Mouse (Mus musculus) forelimb bud, embryonic 11.5 days (tissue): ENCODE measurements around the gene Prom2.

Experiments used
- DNase-seq: peaks from one replicate; pipeline ENCODE4 v3.0.0-alpha.2; 2012; ENCODE audit warnings: low read depth, low spot score

The Prom2 gene

DNA sequence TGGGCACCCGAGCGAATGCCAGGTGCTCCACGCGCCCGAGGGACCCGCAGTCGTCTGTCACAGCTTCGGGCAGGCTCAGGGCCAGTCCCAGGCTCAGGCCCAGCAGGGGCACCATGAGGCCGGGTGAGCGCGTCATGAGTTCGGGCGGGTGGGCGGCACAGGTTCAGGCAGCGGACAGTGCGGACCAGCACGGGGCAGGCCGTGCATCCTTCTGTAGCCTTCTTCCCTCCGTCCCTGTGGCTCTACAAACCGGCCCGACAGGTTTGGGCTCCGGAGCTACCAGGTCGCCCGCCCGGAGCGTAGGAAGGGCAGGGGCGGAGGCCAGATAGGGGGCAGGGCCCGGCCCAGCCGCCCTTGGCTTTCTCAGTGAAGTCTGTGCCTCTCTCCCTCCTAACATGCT lies at the start of gene Prom2:
TSS of gene Prom2 (minus strand) at position 283 of the 400 bp plus-strand sequence.
- no peak for DNase-seq

DNA sequence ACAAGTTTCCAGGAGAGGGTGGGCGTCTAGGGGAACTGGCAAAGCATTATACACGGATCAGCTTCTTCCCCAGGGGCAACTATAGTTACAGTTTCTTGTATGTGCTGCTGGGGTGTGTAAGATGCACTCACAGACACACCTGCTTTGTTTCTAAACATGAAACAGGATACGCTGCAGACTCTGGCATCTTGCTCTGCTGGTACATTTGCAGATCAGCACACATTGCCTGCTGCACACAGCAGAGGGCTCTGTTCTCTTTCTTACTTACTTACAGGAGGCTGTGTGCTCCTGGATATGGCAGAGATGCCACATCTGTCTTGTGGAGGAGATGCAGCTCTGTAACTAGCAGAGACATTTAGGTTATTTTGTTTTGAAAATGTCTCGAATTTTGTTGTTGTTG lies 49.6 kb upstream of the Prom2 start:
- DNase-seq: no peak

- no peak for DNase-seq
These were observed 48.9 kb upstream of the Prom2 start for GRCm38 (mm10) chr2:127590204-127590603.

DNA sequence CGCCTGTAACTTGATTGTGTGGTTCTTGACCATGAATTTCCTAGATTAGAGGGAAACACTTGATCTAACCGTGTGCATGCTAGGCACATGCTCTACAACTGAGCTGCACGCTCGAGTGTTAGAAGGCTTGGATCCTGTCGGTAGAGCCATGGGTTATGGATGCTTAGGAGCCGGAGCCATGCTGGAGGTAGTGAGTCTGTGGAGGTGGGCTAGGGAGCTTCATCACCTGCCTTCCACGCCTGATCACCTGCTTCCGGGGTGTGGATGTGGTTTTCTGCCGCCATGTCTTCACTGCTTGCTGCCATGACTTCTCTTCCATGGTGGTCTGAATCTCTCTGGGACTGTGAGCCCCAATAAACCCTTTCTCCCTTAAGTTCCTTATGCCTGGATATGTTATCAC lies 47.6 kb upstream of the Prom2 start:
- DNase-seq: no peak

DNA sequence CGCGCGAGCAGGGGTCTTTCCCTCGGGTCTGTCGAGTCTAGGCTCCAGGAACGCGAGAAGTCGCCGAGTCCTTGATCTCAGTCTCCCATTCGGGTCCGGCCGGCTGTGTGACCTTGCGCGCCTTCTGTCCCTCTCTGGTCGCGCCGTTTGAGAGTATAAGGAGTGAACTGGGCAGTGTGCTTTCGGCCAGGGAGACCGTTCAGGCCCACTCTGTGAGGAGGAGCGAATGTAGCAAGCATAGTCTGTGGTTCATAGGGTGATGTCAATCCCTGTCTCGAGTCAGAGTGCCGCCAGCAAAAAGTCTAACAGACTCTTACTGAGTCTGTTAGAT lies 46.2 kb upstream of the Prom2 start:
- DNase-seq: no peak

DNA sequence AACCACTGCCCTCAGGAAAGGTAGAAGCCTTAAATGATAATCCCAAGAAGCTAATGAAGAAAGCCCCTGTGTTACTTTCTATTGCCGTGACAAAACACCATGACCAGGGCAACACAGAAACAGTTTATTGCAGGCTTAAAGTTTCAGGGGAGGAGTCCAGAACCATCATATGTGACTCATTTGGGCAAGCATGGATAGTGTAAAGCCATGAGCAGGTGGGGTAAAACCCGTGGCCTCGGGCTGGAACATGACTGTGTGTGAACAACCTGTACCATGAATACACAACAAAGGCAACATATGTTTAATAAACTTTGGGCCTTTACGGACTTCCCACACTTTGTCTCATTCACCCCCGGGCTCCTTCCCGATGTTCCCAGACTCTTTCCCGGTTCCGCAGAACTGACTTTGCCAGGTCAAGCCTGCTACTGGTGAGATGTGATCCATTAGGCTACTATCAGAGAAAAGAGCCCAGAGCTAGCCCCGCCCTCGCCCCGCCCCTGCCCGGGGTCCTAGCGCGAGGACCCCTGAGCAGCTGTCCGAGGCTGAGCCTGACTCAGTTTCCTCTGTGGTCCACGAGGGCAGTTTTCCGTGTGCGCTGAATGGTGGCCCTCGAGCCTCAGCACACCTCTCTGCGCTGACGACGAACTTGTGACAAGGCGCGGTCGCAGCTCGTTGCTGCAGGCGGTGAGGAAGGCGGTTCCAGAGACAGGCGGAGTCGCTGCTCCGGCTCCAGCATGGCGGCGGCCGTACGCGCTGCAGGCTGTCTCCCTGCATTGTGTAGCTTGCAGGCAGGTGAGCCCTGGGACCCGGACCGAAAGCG lies 45.6 kb upstream of the Prom2 start, which contains the start of the genes Zfp661 and Mrps5:
TSS of gene Zfp661 (minus strand) at position 401 of the 820 bp plus-strand sequence.
TSS of gene Mrps5 (plus strand) at position 529 of the 820 bp plus-strand sequence.
- DNase-seq: peak; percentile 69

- DNase-seq: peak; percentile 95
These were observed 43.2 kb upstream of the Prom2 start for GRCm38 (mm10) chr2:127584436-127584858.

GRCm38 (mm10) chr2:127573322-127573721 lies 32.1 kb upstream of the Prom2 start:
- DNase-seq: no peak

GRCm38 (mm10) chr2:127559070-127559966 lies 18.1 kb upstream of the Prom2 start:
- DNase-seq: peak; percentile 94

DNA sequence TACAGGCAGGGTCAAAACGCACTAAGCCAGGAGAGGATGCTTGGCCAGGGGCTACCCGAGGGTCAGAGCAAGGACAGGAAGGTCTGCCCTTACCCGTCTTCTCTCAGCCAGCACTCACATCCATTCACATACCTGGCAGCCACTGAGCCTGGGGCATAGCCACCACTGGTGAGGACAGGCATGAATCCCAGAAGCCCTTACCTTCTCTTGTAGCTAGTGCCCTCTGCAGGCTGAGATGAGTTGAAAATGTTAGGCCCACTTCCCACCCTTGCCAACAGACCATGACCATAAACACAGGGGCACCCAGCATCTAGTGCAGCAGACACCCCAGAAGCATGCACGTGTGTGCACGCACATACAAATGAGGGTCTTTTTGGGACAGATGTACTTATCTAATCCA lies 9.8 kb upstream of the Prom2 start:
- no peak for DNase-seq

DNA sequence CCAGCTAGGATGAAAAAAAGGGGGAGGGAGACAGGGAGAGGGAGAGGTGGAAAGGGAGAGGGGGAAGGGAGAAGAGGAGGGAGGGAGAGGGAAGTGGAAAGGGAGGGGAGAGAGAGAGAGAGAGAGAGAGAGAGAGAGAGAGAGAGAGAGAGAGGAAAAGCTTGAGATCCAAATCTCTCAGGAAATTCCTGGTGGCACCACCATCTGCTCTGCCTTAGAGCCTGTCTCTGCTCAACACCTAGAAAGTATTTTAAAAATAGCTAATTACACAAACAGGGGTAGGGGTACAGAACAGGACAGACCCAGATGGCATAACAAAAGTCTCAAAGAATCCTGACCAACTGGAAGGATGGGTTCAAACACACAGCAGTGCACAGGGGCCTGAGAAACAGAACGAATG lies 9.2 kb upstream of the Prom2 start:
- DNase-seq: no peak

DNA sequence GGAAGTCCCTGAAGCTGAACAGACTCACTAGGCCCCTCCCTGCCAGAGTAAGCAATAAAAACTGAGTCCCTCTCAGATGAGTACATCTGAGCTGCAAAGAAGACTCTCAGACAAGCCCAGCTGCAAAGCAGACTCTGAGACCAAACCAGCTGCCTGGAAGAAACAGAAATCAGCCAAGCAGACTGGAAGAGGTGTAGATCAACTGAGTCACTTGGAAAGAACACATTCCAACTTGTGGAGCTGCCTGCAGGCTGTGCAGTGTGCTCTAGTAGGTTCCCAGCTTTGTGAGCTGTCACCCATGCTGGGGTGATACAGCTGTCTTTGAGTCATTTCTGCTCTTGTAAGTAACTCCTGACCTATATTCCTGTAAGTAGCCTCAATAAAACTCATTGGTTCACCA lies 8.4 kb upstream of the Prom2 start:
- DNase-seq: no peak

DNA sequence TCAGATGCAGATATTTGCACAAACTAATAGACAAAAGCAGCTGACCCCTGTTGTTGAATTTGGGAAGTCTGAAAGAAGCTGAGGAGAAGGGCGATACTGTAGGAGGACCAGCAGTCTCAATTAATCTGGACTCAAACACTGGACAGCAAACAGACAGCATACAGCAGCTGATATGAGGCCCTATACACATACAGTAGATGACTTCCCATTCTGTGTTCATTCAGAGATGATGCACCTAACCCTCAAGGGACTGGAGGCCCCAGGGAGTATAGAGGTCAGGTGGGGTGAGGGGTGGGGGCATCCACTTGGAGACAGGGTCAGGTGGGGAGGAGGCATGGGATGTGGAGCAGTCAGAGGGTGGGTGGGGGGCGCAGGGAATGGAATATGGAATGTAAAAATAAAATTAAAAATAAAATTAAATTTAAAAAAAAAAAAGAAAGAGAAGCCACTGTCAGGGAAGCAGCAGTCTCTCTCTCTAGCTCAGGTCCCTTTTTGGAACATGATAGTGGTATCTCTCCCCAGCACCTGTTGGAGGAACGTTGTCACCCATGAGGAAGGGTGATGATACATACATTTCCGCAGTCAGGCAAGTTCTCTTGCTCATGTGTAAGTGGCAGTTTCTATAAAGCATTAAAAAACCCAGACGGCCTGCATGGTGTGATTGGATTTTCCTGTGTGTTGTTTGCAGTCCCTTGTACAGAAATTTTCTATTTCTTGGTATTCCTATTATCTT lies 7.2 kb upstream of the Prom2 start:
- DNase-seq: no peak

DNA sequence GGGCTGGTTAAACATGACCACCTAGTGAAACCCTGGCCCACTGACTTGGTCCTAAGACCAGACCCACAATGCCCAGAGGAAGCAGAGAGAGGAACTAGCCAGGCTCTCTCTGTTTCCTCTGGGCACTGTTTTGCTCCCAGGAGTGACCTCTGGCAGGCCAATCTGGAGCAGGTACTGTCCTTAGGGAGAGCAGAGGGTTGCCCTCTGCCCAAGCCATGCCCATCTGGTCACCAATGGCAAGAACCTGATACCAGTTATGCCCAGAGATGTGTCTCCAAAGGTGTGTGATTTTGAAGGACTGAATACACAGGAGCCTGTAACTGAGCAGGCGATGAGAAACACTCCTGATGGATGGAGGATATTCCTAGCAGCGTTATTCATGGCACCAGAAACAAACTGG lies 430 bp upstream of the Prom2 start:
- DNase-seq: no peak

- no peak for DNase-seq
These were observed 1.8 kb downstream of the Prom2 start for GRCm38 (mm10) chr2:127539494-127539893.

DNA sequence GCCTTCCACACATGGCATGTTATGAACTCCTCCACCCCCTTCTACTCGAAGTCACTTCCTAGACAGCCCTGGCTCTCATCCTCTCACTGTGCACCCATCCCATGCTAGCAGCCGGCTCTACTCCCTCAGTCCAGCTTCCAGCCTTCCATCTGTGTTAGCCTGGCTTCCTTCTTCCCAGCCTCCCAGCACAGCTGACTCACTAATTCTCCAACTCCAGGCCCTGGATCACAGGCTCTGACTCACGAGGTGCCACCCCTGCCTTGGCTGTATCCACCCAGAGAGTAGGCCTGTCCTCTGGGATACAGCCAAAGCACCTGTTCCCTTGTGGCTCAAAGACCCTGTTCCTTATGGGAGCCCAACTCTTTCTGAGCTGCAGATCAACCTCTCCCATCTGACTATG lies 3.7 kb downstream of the Prom2 start:
- no peak for DNase-seq

- no peak for DNase-seq
These were observed 5.9 kb downstream of the Prom2 start for GRCm38 (mm10) chr2:127535363-127535762.

- DNase-seq: peak; percentile 75
These were observed 8.9 kb downstream of the Prom2 start for GRCm38 (mm10) chr2:127532379-127532778.

- no peak for DNase-seq
These were observed 9.7 kb downstream of the Prom2 start for GRCm38 (mm10) chr2:127531592-127531991.

DNA sequence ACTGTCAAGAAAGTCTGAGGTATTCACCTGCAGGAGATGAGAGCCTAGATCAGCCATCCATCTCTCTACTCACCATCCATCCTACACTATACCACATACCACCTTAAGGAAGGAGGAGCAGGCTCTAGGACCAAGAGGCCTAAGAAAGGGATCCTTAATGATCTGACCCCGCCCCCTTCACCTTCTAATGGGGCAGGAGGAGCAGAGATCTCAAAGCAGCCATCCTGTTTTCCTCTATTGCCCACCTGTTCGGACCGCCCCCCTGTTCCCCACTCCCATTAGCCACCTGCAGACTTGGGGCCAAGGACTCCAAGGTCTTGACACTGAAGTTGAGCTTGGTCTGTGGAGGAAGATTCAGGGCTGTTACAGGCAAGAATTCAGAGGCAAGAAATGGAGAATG lies 10.8 kb downstream of the Prom2 start:
- DNase-seq: no peak

- DNase-seq: no peak
These were observed 16.1 kb downstream of the Prom2 start for GRCm38 (mm10) chr2:127525004-127525775.
